Mouse (Mus musculus) gonadal fat pad, adult 2 months (tissue): ENCODE results near the gene Gpr27. TPM values are rescaled to one million over a fixed set of nuclear protein-coding genes. Genes with fewer than 3 reads are reported as not detected.

Source experiments
- DNase-seq: peaks from one replicate; pipeline ENCODE4 v3.0.0-alpha.2; 2012; ENCODE audit warnings: low read depth
- polyA plus RNA-seq: library from polyadenylated mRNA; depleted of rRNA; stranded (reverse); fragments of >200 nt; gene quantifications from 2 replicates; pipeline ENCODE4 v1.2.3, GENCODE M21; 2012; rRNA removed

The Gpr27 gene
- 2.0 and 3.6 TPM in 2 replicates for polyA plus RNA-seq

GRCm38 (mm10) chr6:99692206-99692915 is at the start of gene Gpr27:
Gene Gpr27, plus strand, starts transcription at chr6:99692679.
- no peak for DNase-seq

GRCm38 (mm10) chr6:99643439-99644199 is 48.9 kb upstream of the Gpr27 start:
- DNase-seq = no peak

GRCm38 (mm10) chr6:99644386-99644785 is 48.1 kb upstream of the Gpr27 start:
- DNase-seq = no peak

- no peak for DNase-seq
These were observed 47.6 kb upstream of the Gpr27 start for GRCm38 (mm10) chr6:99644876-99645275.

GRCm38 (mm10) chr6:99646344-99646743 is 46.1 kb upstream of the Gpr27 start:
- DNase-seq = no peak

- no peak for DNase-seq
These were observed 43.2 kb upstream of the Gpr27 start for GRCm38 (mm10) chr6:99649307-99649706.

GRCm38 (mm10) chr6:99652341-99652740 is 40.1 kb upstream of the Gpr27 start:
- no peak for DNase-seq

- no peak for DNase-seq
These were observed 38.1 kb upstream of the Gpr27 start for GRCm38 (mm10) chr6:99654343-99654742.

- no peak for DNase-seq
These were observed 37.0 kb upstream of the Gpr27 start for GRCm38 (mm10) chr6:99655488-99655887.

GRCm38 (mm10) chr6:99656088-99656487 is 36.4 kb upstream of the Gpr27 start:
- no peak for DNase-seq

GRCm38 (mm10) chr6:99658586-99658985 is 33.9 kb upstream of the Gpr27 start:
- DNase-seq = no peak

- DNase-seq = no peak
These were observed 32.0 kb upstream of the Gpr27 start for GRCm38 (mm10) chr6:99660443-99660842.

- DNase-seq = no peak
These were observed 29.2 kb upstream of the Gpr27 start for GRCm38 (mm10) chr6:99663232-99663631.

GRCm38 (mm10) chr6:99665457-99666317 is 26.8 kb upstream of the Gpr27 start:
- DNase-seq = no peak

GRCm38 (mm10) chr6:99666318-99667171 is 25.9 kb upstream of the Gpr27 start, which contains the start of the genes Eif4e3 and Gm20696:
Gene Eif4e3, minus strand, starts transcription at chr6:99666771.
Gene Gm20696, minus strand, starts transcription at chr6:99666797.
- DNase-seq = no peak

- no peak for DNase-seq
These were observed 25.2 kb upstream of the Gpr27 start for GRCm38 (mm10) chr6:99667290-99667689.

- no peak for DNase-seq
These were observed 22.8 kb upstream of the Gpr27 start for GRCm38 (mm10) chr6:99669481-99670325.

- no peak for DNase-seq
These were observed 21.9 kb upstream of the Gpr27 start for GRCm38 (mm10) chr6:99670481-99671119.

GRCm38 (mm10) chr6:99671768-99672167 is 20.7 kb upstream of the Gpr27 start:
- DNase-seq = no peak

- DNase-seq = no peak
These were observed 18.0 kb upstream of the Gpr27 start for GRCm38 (mm10) chr6:99674482-99674881.
